Mouse (Mus musculus) left cerebral cortex, adult 9 months (tissue): Measurements from ENCODE around the gene Kdm2b.

Source experiments
- DNase-seq, 2 experiments: peaks; one replicate each; pipeline ENCODE4 v3.0.0; 2022; ENCODE audit warnings: low spot score in 2 of 2

The Kdm2b gene

DNA sequence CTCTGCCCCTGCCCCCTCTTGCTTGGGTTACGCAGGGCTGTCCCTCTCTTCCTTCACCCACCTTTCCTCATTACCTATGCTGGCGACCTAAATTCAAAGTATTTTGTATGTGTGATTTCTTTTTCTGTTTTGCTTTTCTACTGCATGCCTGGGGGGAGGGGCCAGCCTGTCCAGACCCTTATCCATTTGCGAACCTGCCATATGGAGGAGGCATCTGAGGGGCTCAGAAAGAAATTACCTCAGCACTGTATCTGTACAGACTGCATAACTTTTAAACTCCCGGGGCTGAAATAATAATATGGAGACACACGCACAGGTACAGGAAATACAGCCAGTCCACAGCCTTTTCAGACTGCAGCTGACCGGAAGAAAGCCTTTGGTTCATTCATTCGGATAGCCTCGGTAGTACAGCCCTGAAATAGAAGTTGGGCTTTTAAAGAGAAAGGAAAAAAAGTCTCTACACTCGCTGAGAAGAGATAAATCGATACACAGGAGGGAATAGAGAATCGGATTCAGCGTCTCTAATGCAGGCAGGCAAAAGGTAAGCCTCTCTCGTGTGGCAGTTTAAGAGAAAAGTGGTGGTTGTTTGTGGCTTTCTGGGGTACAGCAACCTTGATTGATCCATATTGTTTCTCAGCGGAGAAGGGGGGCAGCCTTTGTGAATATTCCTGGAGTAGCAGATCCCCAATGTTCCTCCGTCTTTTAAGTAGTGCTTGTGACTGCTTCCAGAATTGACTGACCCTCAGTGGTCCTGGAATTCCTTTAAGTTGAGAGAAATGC is at the start of gene Kdm2b:
TSS of gene Kdm2b (minus strand) at position 273 of the 780 bp plus-strand sequence.
- no peak for DNase-seq

DNA sequence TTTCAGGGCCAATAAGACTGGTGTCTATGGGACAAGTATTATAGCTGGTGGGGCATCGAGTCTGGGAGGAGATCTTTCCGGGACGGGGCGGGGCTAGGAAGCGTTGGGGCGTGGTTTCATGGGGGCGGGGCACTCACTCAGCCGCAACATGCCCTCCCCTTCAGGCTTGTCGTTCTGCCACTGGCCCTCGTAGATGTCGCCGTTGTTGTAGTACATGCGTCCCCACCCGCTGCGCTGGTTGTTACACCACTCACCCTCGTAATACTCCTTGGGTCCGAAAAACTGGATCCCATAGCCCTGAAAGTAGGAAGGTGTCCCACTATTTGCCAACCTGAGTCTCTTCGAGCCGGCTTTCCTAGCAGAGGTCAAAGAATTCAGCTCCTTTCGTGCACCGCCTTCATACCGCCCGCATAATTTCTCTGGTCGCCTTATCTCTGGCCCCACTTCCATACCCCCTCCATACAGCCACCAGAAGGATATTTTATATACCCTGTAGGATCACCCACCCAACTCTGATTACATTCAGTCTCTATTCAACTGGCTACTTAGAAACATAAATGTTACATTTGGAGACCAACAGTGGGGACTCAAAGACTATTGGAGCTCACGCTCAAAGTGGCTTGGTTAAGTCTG is 49.6 kb upstream of the Kdm2b start:
- no peak for DNase-seq

DNA sequence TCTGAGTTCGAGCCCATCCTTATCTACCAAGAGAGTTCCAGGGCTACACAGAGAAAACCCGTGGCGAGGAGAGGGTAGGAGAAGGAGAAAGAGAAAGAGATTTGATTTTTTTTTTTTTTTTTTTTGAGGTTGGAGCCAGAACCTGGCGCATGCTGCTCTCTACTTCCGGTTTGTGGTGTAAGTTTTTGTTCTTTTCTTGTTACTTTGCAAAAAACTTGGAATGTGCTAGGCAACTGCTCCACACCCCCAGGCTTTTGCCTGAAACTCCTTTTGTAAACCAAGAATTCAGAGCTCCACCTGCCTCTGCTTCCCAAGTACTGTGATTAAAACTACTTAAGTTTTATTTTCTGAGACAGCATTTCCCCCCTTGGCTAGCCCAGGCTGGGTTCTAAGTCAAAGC is 48.5 kb upstream of the Kdm2b start:
- DNase-seq, result no peak

DNA sequence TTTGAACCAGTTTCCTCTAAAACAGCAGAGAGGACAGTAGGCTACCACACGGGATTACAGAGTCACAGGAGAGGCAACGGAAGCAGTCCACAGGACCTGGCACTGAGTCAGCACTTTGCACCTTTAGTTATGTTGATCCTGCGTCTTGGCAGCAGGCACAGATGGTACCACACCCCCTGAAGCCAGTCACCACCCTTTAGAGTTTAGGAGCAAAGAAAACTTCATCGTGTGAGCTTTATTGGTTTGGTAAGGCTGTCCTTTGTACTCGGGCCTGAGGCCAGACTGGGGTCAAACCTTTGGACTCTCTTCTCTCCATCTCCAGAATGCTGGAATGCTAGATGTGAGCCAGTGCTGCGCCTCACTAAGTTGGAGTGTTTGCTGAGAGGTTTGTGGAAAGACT is 45.9 kb upstream of the Kdm2b start:
- no peak for DNase-seq

DNA sequence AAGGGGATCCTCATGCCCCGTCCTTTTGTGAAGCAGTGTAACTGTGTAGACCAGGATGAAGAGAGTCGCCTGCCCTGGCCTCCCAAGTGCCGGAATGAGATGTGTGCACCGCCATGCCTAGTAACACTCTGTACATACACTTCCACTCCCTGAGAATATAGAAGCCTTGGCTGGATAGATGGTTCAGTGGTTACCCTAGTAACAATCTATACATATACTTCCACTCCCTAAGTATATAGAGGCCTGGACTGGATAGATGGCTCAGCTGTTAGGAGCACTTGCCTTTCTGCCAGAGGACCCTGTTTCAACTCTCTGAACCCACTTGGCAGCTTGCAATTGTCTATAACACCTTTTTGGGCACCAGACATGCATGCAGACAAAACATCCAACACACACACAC is 45.5 kb upstream of the Kdm2b start:
- no peak for DNase-seq

DNA sequence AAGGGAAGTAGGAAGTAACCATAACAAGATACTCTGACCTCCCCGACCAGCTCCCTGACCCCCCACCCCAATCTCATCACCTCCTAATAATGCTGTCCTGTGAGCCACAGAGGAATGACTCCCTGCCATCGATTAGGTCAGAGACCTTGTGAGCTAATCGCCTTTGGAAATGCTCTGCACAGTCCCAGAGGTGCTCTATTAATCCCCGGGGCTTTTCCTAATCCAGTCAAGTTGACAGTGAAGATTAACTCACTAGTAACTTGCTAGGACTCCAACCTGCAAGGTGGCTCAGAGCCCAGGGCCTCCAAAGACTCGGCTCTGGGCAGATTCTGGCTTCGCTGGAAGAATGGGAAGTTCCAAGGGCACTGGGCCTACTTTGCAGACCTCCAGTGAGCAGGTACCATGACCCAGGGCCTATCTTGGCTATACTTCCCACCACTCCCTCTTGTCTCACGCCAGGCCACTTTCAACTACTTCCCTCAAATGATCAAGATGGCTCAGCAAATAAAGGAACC is 44.1 kb upstream of the Kdm2b start:
- no peak for DNase-seq

DNA sequence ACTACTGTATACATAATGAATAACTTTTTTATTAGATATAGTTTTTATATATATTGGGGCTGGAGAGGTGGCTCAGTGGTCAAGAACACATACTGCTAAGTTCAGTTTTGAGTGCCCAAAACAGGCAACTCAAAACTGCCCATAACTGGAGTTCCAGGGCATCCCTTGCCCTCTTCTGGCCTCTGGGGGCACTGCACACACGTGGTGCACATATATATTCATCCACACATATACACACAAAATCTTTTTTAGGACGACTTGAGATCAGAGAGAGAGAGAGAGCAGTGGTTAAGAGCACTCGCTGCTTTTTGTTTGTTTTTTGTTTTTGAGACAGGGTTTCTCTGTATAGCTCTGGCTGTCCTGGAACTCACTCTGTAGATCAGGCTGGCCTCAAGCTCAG is 41.7 kb upstream of the Kdm2b start:
- DNase-seq, result no peak

DNA sequence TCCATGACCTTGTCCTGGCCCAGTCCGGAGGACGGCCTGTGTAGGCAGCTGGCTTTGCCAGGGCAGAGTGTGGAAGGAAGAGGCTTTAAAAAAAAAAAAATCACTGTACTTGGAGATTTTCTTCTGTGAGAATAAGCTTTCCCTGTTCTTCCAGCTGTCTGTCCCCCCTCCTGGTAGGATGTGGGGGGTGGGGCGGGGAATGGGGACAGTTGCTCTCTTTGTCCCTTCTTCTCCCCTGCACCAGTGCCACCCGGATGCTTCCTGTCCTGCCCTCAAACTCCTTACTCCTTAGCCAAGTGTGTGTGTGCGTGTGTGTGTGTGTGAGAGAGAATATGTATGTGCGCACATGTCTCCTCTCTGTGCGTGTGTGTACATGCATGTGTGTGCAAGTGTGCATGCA is 40.1 kb upstream of the Kdm2b start:
- no peak for DNase-seq

DNA sequence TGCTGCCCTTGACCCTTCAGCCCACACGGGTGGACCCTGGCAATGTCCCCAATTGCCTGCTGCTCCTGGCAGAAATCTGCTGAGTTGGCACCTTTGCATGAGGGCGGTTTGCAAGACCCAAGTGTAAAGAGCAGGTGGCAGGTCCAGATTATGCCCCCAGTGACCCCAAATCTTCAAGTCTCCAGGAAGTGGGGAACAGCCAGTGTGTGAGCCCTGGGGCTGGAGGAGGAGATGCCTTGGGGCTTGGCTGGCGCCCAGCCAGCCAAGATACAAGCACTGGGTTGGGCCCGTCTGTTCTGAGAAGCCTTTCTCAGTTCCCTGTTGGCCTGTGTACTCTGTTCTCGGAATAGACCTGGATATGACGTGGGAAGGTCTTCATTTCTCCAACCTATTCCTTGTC is 37.8 kb upstream of the Kdm2b start:
- no peak for DNase-seq

DNA sequence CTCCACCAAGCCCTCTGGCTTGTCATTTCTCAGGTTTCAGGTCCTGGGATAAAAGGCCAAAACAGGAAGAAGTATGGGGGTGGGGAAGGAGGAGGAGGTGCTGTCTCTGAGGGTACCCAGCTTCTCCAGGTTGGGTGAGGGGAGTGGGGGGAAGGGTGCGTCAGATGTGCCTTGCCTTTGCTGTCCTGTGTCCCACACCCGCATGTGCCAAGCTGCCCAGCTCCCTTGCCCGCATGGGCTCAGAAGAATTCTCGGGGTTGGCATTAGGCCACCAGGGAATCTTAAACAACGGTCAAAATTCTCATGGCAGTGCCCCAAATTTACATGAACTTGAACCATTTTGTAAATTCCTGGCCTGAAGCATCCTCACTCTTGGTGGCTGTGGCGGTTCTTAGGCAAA is 36.8 kb upstream of the Kdm2b start:
- no peak for DNase-seq

DNA sequence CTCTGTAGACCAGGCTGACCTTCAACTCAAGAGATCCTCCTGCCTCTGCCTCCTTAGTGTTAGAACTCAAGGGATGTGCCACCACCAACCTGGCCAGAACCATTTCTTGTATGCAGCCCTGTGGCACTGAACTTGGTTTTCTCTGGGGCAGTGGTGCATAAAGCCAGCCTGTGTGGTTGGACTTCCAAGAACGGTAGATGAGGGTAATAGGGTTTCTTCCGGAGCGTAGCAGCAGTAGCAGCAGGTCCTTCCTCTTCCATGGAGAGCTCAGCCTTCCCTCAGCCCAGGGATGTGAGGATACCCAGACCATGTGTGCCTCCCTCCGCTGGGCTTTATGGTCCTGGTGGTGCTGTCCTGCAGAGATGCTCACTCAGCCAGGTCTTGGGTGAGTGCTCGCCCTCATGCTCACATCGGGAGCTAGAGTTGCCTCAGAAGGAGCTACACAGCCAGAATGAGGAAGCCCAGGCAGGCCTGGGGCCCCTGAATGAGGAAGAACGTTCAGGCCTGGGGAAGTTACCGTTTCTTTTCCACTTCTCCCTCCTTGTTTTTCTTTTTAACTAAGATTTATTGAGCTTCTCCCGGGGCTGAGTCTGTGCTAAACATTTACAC is 35.4 kb upstream of the Kdm2b start:
- DNase-seq, result no peak

DNA sequence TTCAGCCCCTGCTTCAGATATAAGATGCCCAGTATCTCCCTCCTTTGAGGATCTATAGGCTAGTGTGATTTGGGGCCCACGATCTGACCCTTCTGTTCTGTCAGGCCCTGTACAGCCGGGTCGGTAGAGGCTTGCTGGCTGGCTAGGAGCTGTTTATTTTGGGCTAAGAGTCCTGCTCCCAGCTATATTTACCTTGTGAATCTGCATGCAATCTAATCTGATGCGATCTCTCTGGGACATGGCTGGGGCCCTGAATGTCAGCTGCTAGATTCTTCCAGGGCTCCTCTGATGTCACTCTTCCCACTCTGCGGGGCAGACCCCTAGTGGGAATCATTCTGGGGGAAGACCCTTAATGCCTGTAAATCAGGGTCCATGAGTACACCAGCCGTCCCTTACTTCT is 34.7 kb upstream of the Kdm2b start:
- DNase-seq, result no peak

DNA sequence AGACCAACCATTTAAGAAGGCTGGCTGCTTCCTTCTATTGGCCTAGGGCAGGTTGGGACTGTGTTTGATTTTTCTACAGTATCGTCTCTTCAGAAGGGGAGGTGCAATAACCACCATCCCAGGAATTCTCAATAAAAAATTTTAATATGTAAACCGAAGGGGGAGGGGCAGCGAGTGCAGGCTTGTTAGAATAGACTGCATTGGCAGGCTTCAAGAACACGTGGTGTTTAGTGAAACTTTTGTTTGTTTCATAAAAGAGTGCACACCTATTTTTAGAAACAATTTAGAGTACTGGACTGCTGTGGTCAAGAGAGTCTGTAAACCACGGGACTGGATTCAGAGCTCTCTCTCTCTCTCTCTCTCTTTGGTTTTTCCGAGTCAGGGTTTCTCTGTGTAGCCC is 33.4 kb upstream of the Kdm2b start:
- no peak for DNase-seq

DNA sequence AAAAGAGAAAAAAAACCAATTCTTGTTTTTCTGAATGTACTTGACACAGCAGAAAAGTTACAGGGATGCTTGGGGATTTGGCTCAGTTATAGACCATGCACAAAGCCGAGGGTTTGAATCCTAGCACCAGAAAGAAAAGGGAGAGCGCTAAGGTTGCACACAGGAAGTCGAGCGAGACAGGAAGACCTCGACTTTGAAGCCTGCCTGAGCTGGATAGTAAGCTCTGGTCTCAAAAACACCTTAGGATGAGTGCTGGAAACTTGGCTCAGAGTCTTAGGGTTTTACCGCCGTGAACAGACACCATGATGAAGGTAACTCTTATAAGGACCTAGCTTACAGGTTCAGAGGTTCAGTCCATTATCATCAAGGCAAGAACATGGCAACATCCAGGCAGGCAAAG is 31.8 kb upstream of the Kdm2b start:
- no peak for DNase-seq

DNA sequence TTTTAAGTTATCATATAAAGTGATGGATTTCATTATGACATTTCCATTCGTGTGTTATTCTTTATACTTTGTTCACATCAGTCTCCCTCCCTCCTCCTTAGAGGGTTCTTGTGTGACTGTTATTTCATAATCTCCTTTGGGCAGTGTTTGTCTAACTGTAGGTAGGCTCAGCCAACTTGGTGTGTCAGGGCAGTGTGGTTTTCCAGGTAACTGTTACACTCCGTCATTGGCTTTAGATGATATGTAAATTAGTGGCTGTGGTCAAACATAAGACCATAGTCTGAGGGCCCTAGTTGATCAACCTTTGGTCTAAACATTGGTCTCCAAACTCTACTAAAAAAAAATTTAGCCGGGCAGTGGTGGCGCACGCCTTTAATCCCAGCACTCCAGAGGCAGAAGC is 30.8 kb upstream of the Kdm2b start:
- no peak for DNase-seq

DNA sequence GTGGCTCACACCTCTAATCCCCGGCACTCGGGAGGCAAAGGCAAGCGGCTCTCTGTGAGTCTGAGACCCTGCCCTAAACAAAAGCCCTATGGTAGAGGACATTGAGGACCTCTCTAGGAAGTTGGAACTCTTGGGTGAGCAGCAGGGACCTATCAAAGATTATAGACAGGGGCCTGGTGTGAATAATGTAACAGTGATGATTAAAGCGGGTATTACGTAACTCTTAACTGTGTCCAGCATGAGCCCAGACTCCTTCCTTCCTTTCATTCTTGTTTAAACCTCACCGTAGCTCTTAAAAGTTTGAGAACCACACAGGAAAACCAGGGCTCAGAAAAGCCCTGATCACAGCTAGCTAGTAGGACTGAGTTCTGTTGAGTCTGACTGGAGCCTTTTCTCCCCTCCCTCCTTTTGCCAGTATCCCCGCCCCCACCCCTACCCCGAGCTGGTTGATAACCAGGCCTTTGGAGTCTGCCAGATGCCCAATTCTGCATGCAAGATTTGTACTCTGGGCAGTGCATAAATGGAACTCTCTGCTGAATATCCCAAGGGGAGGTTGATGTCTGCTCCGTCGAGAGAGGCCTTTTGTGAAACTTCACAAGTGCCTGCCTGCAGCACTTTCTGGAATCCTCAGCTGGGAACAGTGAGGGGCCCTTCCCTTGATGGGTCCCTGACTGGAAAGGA is 29.9 kb upstream of the Kdm2b start:
- DNase-seq, result no peak

DNA sequence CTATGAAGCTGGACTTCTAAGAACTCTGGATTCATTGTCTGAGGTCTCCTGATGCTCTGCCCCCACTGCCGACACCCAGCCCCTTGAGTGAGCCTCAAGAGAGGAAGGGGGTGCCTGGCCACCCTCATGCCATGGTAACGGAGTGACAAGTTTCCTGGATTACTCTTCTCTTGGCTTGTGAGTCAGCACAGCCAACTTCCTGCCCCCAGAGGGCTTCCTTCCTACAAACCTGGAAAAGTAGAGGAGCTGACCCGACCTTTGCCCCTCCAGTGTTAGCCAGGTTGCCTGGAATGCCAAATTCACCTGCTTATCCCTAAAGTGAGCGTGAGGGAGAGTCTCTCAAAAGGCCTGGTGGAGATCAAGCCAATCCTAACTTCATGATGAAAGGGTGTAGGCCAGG is 27.9 kb upstream of the Kdm2b start:
- DNase-seq, result no peak

DNA sequence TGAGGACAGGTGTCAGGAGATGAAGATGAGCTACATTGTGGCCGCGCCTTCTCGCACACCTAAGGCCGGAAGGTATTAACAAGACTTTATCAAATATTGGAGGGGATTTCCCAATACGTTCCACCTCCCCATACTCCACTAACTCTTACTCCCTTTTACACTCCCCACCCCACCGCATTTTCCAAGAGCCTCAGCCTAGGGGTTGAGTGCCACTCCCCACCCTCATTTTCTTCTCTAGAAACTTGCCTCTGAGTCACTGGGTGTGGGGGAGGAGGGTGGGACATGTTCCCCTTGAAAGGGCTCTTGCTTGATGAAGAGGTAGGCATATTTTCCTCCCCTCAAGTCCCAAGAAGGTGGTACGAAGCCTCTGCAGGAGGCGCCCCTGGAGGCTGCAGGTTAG is 26.3 kb upstream of the Kdm2b start:
- no peak for DNase-seq

DNA sequence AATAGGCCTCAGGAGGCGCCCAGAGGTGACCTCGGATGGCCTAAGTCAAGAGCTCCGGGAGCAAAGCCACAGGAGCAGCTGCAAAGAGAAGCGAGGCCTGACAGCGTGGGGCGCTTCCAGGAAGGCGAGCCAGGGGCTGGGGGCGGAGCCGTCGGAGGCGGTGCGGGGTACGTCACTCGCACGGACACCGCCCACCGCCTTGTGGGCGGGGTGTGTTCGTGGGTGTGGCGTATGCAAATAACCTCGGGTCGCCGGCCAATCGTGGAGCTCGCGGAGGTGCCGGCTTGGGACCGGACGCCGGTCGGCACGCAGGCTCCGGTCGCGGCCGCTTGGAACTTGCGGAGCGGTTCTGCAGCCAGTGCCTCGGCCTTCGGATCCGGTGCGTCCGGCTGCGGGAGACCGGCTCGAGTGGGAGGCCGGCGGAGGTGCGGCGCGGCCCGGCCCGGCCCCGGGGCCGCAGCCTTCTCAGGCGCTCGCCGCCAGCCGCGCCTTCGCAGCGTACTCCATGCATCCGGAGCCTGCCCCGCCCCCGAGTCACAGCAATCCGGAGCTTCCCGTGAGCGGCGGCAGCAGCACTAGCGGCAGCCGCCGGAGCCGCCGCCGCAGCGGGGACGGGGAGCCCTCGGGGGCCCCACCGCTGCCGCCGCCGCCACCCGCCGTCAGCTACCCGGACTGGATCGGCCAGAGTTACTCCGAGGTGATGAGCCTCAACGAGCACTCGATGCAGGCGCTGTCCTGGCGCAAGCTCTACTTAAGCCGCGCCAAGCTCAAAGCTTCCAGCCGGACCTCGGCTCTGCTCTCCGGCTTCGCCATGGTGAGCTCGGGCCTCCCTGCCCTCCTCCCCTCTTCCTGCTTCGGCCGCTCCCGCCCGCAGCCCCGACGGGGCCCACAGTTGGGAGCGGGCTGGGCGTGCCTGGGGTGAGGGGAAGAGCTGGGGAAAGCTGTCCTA is 25.4 kb upstream of the Kdm2b start, which contains the start of gene Orai1:
TSS of gene Orai1 (plus strand) at position 322 of the 949 bp plus-strand sequence.
- DNase-seq, result peak; percentile 90 to 97

DNA sequence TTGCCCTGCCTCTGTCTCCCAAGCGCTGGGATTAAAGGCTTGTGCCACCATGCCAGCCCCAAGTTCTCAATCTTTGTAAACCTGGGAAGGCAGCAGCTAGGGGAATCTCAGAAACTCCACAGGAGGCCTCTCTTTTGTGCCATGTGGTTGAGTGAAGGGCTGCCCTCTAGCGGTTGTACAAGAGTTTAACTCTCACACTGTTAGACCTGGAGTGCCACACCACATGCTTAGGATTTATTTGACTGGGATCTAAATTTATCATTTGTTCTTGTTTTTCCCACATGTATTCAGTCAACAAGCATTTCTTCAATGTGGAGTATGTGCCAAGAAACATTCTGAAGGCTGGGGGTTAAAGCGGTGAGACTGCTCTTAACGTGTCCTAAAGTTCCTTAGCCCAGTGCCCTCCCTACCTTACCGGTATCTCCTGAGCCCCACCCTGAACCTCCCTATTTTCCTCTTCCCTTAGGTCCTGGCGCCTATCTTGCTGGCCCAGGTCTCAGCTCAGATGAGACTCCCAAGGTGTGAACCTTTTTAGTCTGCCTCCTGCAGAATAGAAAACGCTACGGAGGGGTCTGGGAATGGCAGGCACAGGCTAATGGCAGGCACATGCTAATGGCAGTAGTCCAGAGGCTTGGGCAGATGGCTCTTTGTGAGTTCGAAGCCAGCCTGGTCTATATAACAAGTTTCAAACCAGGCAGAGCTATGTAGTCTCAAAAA is 24.1 kb upstream of the Kdm2b start:
- peak in 1 of 2 experiments; percentile 72 for DNase-seq

DNA sequence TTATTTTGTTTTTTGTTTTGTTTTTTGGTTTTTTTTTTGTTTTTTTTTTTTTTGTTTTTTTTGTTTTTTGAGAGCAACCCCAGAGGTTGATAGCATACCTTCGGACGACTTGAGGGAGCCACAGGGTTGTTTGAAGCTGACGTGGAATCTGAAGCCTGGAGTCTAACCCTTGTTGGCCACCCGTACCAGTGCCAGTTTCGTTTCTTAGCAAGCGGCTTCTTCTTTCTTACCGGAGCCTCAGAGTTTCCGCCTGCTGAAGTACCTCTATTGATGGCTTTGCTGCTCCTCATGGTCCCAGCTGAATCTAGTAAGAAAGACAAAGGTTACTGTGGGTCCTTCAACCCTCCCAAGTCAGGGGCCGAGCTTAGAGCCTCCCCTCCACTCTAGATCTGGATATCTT is 22.1 kb upstream of the Kdm2b start:
- DNase-seq, result no peak
